Mouse (Mus musculus): ENCODE results near the gene Actl11. TPM values are rescaled to one million over a fixed set of nuclear protein-coding genes. Genes with fewer than 3 reads are reported as not detected.

Actl11 gene
- total and polyA plus RNA-seq, 2 experiments: not detected

- H3K4me3 ChIP-seq (ENCODE audit: insufficient read depth, low read depth, low read length): no peak overlapping the region
- 74% methylated on average over 10 of the region's 10 CpGs for WGBS
Measured at GRCm38 (mm10) chr9:107974491-107975171, 46.4 kb downstream of the Actl11 start.

GRCm38 (mm10) chr9:107975399-107976386 is 47.4 kb downstream of the Actl11 start, which contains the start of gene Uba7:
Gene Uba7, plus strand, starts transcription at chr9:107975505.
- 48% methylated on average over 12 of the region's 12 CpGs for WGBS
- Histone ChIP-seq H3K79me2 (ENCODE audit: control insufficient read depth, insufficient read depth, low read length) (no peaks in the 10 kb centered on the region), H3K4me3 (ENCODE audit: insufficient read depth, low read depth, low read length) (peak within 1 kb of the TSS; percentile 50), H3K27ac (replicated peaks; ENCODE audit: insufficient read depth, low read depth, low read length) (peak within 1 kb of the TSS; percentile 39), H3K36me3 (ENCODE audit: control insufficient read depth, insufficient read depth, low read length) (no peaks in the 10 kb centered on the region), H3K9ac (ENCODE audit: low read depth, low read length) (peak within 1 kb of the TSS; percentile 72), H3K4me1 (ENCODE audit: control insufficient read depth, insufficient read depth, low read length) (peaks cover 4% of the 10 kb centered on the region; the same call in 1 of the 2 replicates), H3K27me3 (ENCODE audit: control insufficient read depth, insufficient read depth, low read length) (no peaks in the 10 kb centered on the region)
- no peak for TF ChIP-seq CTCF (IDR thresholded peaks at IDR 0.05; ENCODE audit: low read depth, low read length)
- no peak for TF ChIP-seq POLR2A (IDR thresholded peaks at IDR 0.05; ENCODE audit: extremely low read depth, insufficient read depth, low read length)
- DNase-seq (ENCODE audit: extremely low read depth, low read depth, low spot score): peak; percentile 83

More at GRCm38 (mm10) chr9:107974491-107975171, 46.4 kb downstream of the Actl11 start:
- DNase-seq (ENCODE audit: extremely low read depth, low read depth, low spot score): no peak
- peaks cover 4% of the 10 kb centered on the region; the same call in 1 of the 2 replicates for H3K4me1 ChIP-seq (ENCODE audit: control insufficient read depth, insufficient read depth, low read length)
- H3K79me2 ChIP-seq (ENCODE audit: control insufficient read depth, insufficient read depth, low read length): no peaks in the 10 kb centered on the region
- H3K36me3 ChIP-seq (ENCODE audit: control insufficient read depth, insufficient read depth, low read length): no peaks in the 10 kb centered on the region
- H3K9ac ChIP-seq (ENCODE audit: low read depth, low read length): no peak overlapping the region
- TF ChIP-seq POLR2A (IDR thresholded peaks at IDR 0.05; ENCODE audit: extremely low read depth, insufficient read depth, low read length) (no peak), CTCF (IDR thresholded peaks at IDR 0.05; ENCODE audit: low read depth, low read length) (no peak)
- peak overlapping the region; percentile 39 for H3K27ac ChIP-seq (replicated peaks; ENCODE audit: insufficient read depth, low read depth, low read length)
- no peaks in the 10 kb centered on the region for H3K27me3 ChIP-seq (ENCODE audit: control insufficient read depth, insufficient read depth, low read length)

- Histone ChIP-seq H3K4me3 (ENCODE audit: insufficient read depth, low read depth, low read length) (no peak overlapping the region), H3K27me3 (ENCODE audit: control insufficient read depth, insufficient read depth, low read length) (no peaks in the 10 kb centered on the region), H3K27ac (replicated peaks; ENCODE audit: insufficient read depth, low read depth, low read length) (no peak overlapping the region), H3K4me1 (ENCODE audit: control insufficient read depth, insufficient read depth, low read length) (peaks cover 12% of the 10 kb centered on the region; the same call in 1 of the 2 replicates), H3K79me2 (ENCODE audit: control insufficient read depth, insufficient read depth, low read length) (no peaks in the 10 kb centered on the region), H3K36me3 (ENCODE audit: control insufficient read depth, insufficient read depth, low read length) (no peaks in the 10 kb centered on the region), H3K9ac (ENCODE audit: low read depth, low read length) (no peak overlapping the region)
- 91% methylated on average over 12 of the region's 12 CpGs for WGBS
- DNase-seq (ENCODE audit: extremely low read depth, low read depth, low spot score): no peak
- no peak for TF ChIP-seq CTCF (IDR thresholded peaks at IDR 0.05; ENCODE audit: low read depth, low read length)
- no peak for TF ChIP-seq POLR2A (IDR thresholded peaks at IDR 0.05; ENCODE audit: extremely low read depth, insufficient read depth, low read length)
Measured at GRCm38 (mm10) chr9:107978815-107979214, 50.5 kb downstream of the Actl11 start.

Other genes with a start within 250 kb of the Actl11 start
- gene Gnat1, start 248.8 kb upstream of the Actl11 start, total RNA-seq (2014; rRNA removed): 3.2 and 6.3 TPM in 2 replicates
- gene Gnat1, start 248.8 kb upstream of the Actl11 start, polyA plus RNA-seq (2012; rRNA removed): 5.5 and 7.1 TPM in 2 replicates
- 3.5 and 4.6 TPM in 2 replicates for gene Sema3f, start 218.0 kb upstream of the Actl11 start, total RNA-seq (2014; rRNA removed)
- 6.7 and 8.9 TPM in 2 replicates for gene Sema3f, start 218.0 kb upstream of the Actl11 start, polyA plus RNA-seq (2012; rRNA removed)
- gene Rbm5, start 157.5 kb upstream of the Actl11 start, total RNA-seq (2014; rRNA removed): 46.2 and 48.3 TPM in 2 replicates
- 18.1 and 31.3 TPM in 2 replicates for gene Rbm5, start 157.5 kb upstream of the Actl11 start, polyA plus RNA-seq (2012; rRNA removed)
- 31.8 and 34.4 TPM in 2 replicates for gene Rbm6, start 55.2 kb upstream of the Actl11 start, total RNA-seq (2014; rRNA removed)
- gene Rbm6, start 55.2 kb upstream of the Actl11 start, polyA plus RNA-seq (2012; rRNA removed): 8.3 and 9.9 TPM in 2 replicates
- 9.2 and 12.4 TPM in 2 replicates for gene Mon1a, start 40.3 kb upstream of the Actl11 start, total RNA-seq (2014; rRNA removed)
- gene Mon1a, start 40.3 kb upstream of the Actl11 start, polyA plus RNA-seq (2012; rRNA removed): 29.2 and 29.6 TPM in 2 replicates
- gene Mst1r, start 21.6 kb upstream of the Actl11 start, total RNA-seq (2014; rRNA removed): 0.18 and 0.27 TPM in 2 replicates
- gene Mst1r, start 21.6 kb upstream of the Actl11 start, polyA plus RNA-seq (2012; rRNA removed): 0.70 and 1.2 TPM in 2 replicates
- gene Camkv, start 7.2 kb downstream of the Actl11 start, total RNA-seq (2014; rRNA removed): 0.07 TPM in 1 of 2 replicates, not detected in the other
- not detected in 2 replicates for gene Camkv, start 7.2 kb downstream of the Actl11 start, polyA plus RNA-seq (2012; rRNA removed)
- 0.18 and 0.40 TPM in 2 replicates for gene Traip, start 21.7 kb downstream of the Actl11 start, total RNA-seq (2014; rRNA removed)
- 0.12 and 0.21 TPM in 2 replicates for gene Traip, start 21.7 kb downstream of the Actl11 start, polyA plus RNA-seq (2012; rRNA removed)
- gene Uba7, start 47.0 kb downstream of the Actl11 start, total RNA-seq (2014; rRNA removed): 16.4 and 22.0 TPM in 2 replicates
- gene Uba7, start 47.0 kb downstream of the Actl11 start, polyA plus RNA-seq (2012; rRNA removed): 19.3 and 30.6 TPM in 2 replicates
- not detected in 2 replicates for gene Gm20661, start 54.6 kb downstream of the Actl11 start, total RNA-seq (2014; rRNA removed)
- 0.10 TPM in 1 of 2 replicates, not detected in the other for gene Gm20661, start 54.6 kb downstream of the Actl11 start, polyA plus RNA-seq (2012; rRNA removed)
- 0.87 and 1.3 TPM in 2 replicates for gene Inka1, start 57.4 kb downstream of the Actl11 start, total RNA-seq (2014; rRNA removed)
- 1.1 and 1.7 TPM in 2 replicates for gene Inka1, start 57.4 kb downstream of the Actl11 start, polyA plus RNA-seq (2012; rRNA removed)
- not detected in 2 replicates for gene Cdhr4, start 64.0 kb downstream of the Actl11 start, total RNA-seq (2014; rRNA removed)
- 0.19 and 0.44 TPM in 2 replicates for gene Cdhr4, start 64.0 kb downstream of the Actl11 start, polyA plus RNA-seq (2012; rRNA removed)
- gene Gm20662, start 67.9 kb downstream of the Actl11 start, total RNA-seq (2014; rRNA removed): 1.7 TPM in 1 of 2 replicates, not detected in the other
- gene Gm20662, start 67.9 kb downstream of the Actl11 start, polyA plus RNA-seq (2012; rRNA removed): 0.44 and 0.76 TPM in 2 replicates
- gene Ip6k1, start 74.0 kb downstream of the Actl11 start, total RNA-seq (2014; rRNA removed): 40.1 and 47.7 TPM in 2 replicates
- 45.7 and 46.3 TPM in 2 replicates for gene Ip6k1, start 74.0 kb downstream of the Actl11 start, polyA plus RNA-seq (2012; rRNA removed)
- gene Gmppb, start 120.8 kb downstream of the Actl11 start, total RNA-seq (2014; rRNA removed): 14.0 and 54.7 TPM in 2 replicates
- gene Gmppb, start 120.8 kb downstream of the Actl11 start, polyA plus RNA-seq (2012; rRNA removed): 16.5 and 21.4 TPM in 2 replicates
- gene Amigo3, start 124.7 kb downstream of the Actl11 start, total RNA-seq (2014; rRNA removed): 0.37 and 0.47 TPM in 2 replicates
- 1.2 and 2.8 TPM in 2 replicates for gene Amigo3, start 124.7 kb downstream of the Actl11 start, polyA plus RNA-seq (2012; rRNA removed)
- 143 and 177 TPM in 2 replicates for gene Mst1, start 152.0 kb downstream of the Actl11 start, total RNA-seq (2014; rRNA removed)
- 203 and 264 TPM in 2 replicates for gene Mst1, start 152.0 kb downstream of the Actl11 start, polyA plus RNA-seq (2012; rRNA removed)
- gene Rnf123, start 154.9 kb downstream of the Actl11 start, total RNA-seq (2014; rRNA removed): 19.6 and 29.6 TPM in 2 replicates
- gene Rnf123, start 154.9 kb downstream of the Actl11 start, polyA plus RNA-seq (2012; rRNA removed): 79.8 and 97.5 TPM in 2 replicates
- gene Apeh, start 166.1 kb downstream of the Actl11 start, total RNA-seq (2014; rRNA removed): 53.3 and 54.3 TPM in 2 replicates
- 89.0 and 116 TPM in 2 replicates for gene Apeh, start 166.1 kb downstream of the Actl11 start, polyA plus RNA-seq (2012; rRNA removed)